Mouse (Mus musculus): ENCODE results near the gene Fbxl14. TPM values are rescaled to one million over a fixed set of nuclear protein-coding genes. Genes with fewer than 3 reads are reported as not detected.

The Fbxl14 gene
- polyA plus RNA-seq, 1 experiment from 2014 or later: 2.4 TPM

GRCm38 (mm10) chr6:119521482-119521900 is 42.0 kb downstream of the Fbxl14 start:
- WGBS (ENCODE audit: insufficient replicate concordance): 67% methylated on average over 3 of the region's 3 CpGs
- H3K4me2 ChIP-seq (ENCODE audit: low read depth, low read length): no peak overlapping the region
- no peaks in the 10 kb centered on the region for H3K27me3 ChIP-seq (ENCODE audit: insufficient read depth, low read length)
- H3K36me3 ChIP-seq (replicated peaks; ENCODE audit: insufficient read depth, low read length): no peaks in the 10 kb centered on the region
- H3K4me3 ChIP-seq (ENCODE audit: low read depth, low read length): no peak overlapping the region
- no peaks in the 10 kb centered on the region for H3K4me1 ChIP-seq (ENCODE audit: insufficient read depth)
- TF ChIP-seq EP300 (IDR thresholded peaks at IDR 0.05; ENCODE audit: low read depth): no peak
- 0 out of 2 replicates have a peak, but pooled peaks have one; percentile 7 for TF ChIP-seq CTCF (IDR thresholded peaks at IDR 0.05; ENCODE audit: low read depth)
- no peak for ATAC-seq
- DNase-seq: no peak
- H3K9ac ChIP-seq (replicated peaks): no peak overlapping the region
- H3K9me3 ChIP-seq (ENCODE audit: low read length): 0 out of 2 replicates have a peak, but pooled peaks cover under 1% of the 10 kb centered on the region
- no peak overlapping the region for H3K27ac ChIP-seq (ENCODE audit: low read depth)

- Histone ChIP-seq H3K27ac (ENCODE audit: low read depth) (no peak overlapping the region), H3K9me3 (ENCODE audit: low read length) (no peaks in the 10 kb centered on the region), H3K9ac (replicated peaks) (no peak overlapping the region), H3K4me2 (ENCODE audit: low read depth, low read length) (no peak overlapping the region), H3K4me1 (ENCODE audit: insufficient read depth) (no peaks in the 10 kb centered on the region), H3K36me3 (replicated peaks; ENCODE audit: insufficient read depth, low read length) (no peaks in the 10 kb centered on the region), H3K27me3 (ENCODE audit: insufficient read depth, low read length) (no peaks in the 10 kb centered on the region), H3K4me3 (ENCODE audit: low read depth, low read length) (no peak overlapping the region)
- WGBS (ENCODE audit: insufficient replicate concordance): 19% methylated on average over 3 of the region's 3 CpGs
- TF ChIP-seq EP300 (IDR thresholded peaks at IDR 0.05; ENCODE audit: low read depth) (no peak), CTCF (IDR thresholded peaks at IDR 0.05; ENCODE audit: low read depth) (no peak)
- no peak for DNase-seq
- no peak for ATAC-seq
Observed at GRCm38 (mm10) chr6:119521931-119522391, 42.5 kb downstream of the Fbxl14 start.

- no peaks in the 10 kb centered on the region for H3K36me3 ChIP-seq (replicated peaks; ENCODE audit: insufficient read depth, low read length)
- no peaks in the 10 kb centered on the region for H3K9me3 ChIP-seq (ENCODE audit: low read length)
- no peak for TF ChIP-seq CTCF (IDR thresholded peaks at IDR 0.05; ENCODE audit: low read depth)
- no peak for TF ChIP-seq EP300 (IDR thresholded peaks at IDR 0.05; ENCODE audit: low read depth)
- DNase-seq (no peak), ATAC-seq (no peak)
- H3K4me3 ChIP-seq (ENCODE audit: low read depth, low read length): no peak overlapping the region
- H3K4me1 ChIP-seq (ENCODE audit: insufficient read depth): no peaks in the 10 kb centered on the region
- WGBS (ENCODE audit: insufficient replicate concordance): 72% methylated on average over 5 of the region's 5 CpGs
- H3K27me3 ChIP-seq (ENCODE audit: insufficient read depth, low read length): no peaks in the 10 kb centered on the region
- no peak overlapping the region for H3K4me2 ChIP-seq (ENCODE audit: low read depth, low read length)
- H3K9ac ChIP-seq (replicated peaks): no peak overlapping the region
- no peak overlapping the region for H3K27ac ChIP-seq (ENCODE audit: low read depth)
Observed at GRCm38 (mm10) chr6:119526498-119526897, 47.0 kb downstream of the Fbxl14 start.

GRCm38 (mm10) chr6:119529659-119530058 is 50.2 kb downstream of the Fbxl14 start:
- Histone ChIP-seq H3K36me3 (replicated peaks; ENCODE audit: insufficient read depth, low read length) (no peaks in the 10 kb centered on the region), H3K27ac (ENCODE audit: low read depth) (no peak overlapping the region), H3K4me1 (ENCODE audit: insufficient read depth) (no peaks in the 10 kb centered on the region), H3K9me3 (ENCODE audit: low read length) (no peaks in the 10 kb centered on the region), H3K27me3 (ENCODE audit: insufficient read depth, low read length) (no peaks in the 10 kb centered on the region), H3K4me3 (ENCODE audit: low read depth, low read length) (no peak overlapping the region), H3K9ac (replicated peaks) (no peak overlapping the region), H3K4me2 (ENCODE audit: low read depth, low read length) (no peak overlapping the region)
- DNase-seq: no peak
- ATAC-seq: no peak
- 47% methylated on average over 3 of the region's 3 CpGs for WGBS (ENCODE audit: insufficient replicate concordance)
- TF ChIP-seq CTCF (IDR thresholded peaks at IDR 0.05; ENCODE audit: low read depth): no peak
- no peak for TF ChIP-seq EP300 (IDR thresholded peaks at IDR 0.05; ENCODE audit: low read depth)

Other genes starting within 250 kb of the Fbxl14 start
- gene Cacna2d4, start 243.1 kb upstream of the Fbxl14 start, polyA plus RNA-seq (2015; fragmentation: Nextera tagmentation; extraction: Ambion mirVana): 0.02 and 0.08 TPM in 2 replicates
- gene Lrtm2, start 148.9 kb upstream of the Fbxl14 start, polyA plus RNA-seq (2015; fragmentation: Nextera tagmentation; extraction: Ambion mirVana): not detected in 2 replicates
- gene Adipor2, start 62.0 kb upstream of the Fbxl14 start, polyA plus RNA-seq (2015; fragmentation: Nextera tagmentation; extraction: Ambion mirVana): 53.9 and 58.6 TPM in 2 replicates
- gene Wnt5b, start 64.7 kb downstream of the Fbxl14 start, polyA plus RNA-seq (2015; fragmentation: Nextera tagmentation; extraction: Ambion mirVana): 0.31 and 0.36 TPM in 2 replicates